Mouse (Mus musculus): ENCODE measurements around the gene Slc16a1. TPM values are rescaled to one million over a fixed set of nuclear protein-coding genes. Genes with fewer than 3 reads are reported as not detected.

The Slc16a1 gene
- polyA plus RNA-seq, 1 experiment from 2014 or later: 29.5 TPM

- Histone ChIP-seq H3K4me2 (no peak overlapping the region), H3K4me1 (0 out of 2 replicates have a peak, but pooled peaks cover 4% of the 10 kb centered on the region), H3K27me3 (no peaks in the 10 kb centered on the region), H3K27ac (no peak overlapping the region), H3K4me3 (no peak overlapping the region), H3K36me3 (no peaks in the 10 kb centered on the region), H3K9ac (no peak overlapping the region), H3K9me3 (no peaks in the 10 kb centered on the region)
- 63% methylated on average over 1 of the region's 1 CpGs for WGBS
- ATAC-seq (ENCODE audit: borderline replicate concordance, extremely low read depth, low FRiP score, low TSS enrichment): no peak
Observed at GRCm38 (mm10) chr3:104614081-104614480, 24.4 kb upstream of the Slc16a1 start.

- no peaks in the 10 kb centered on the region for H3K27me3 ChIP-seq
- 56% methylated on average over 2 of the region's 2 CpGs for WGBS
Observed at GRCm38 (mm10) chr3:104615216-104615615, 23.3 kb upstream of the Slc16a1 start.

DNA sequence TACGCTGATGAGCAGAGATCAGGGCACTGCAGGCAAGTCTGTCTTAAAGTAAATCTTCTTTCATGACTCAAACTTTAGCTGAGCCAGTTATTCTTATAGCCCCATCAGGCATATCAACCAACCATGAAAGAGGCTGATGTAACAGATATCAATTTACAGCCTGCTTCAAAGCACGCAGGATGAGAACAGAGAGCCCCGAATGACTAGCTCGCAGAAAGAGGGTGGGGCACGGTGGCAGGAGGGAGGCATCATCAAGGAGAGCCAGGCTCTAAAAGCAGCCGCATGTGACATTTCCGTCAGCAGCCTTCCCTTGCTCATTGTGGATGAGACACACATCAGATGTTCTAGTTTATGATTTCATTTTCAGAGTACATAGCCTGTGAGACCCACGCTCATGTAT lies 22.3 kb upstream of the Slc16a1 start:
- H3K36me3 ChIP-seq: no peaks in the 10 kb centered on the region
- H3K27ac ChIP-seq: no peak overlapping the region
- H3K27me3 ChIP-seq: no peaks in the 10 kb centered on the region
- H3K9ac ChIP-seq: no peak overlapping the region
- no peaks in the 10 kb centered on the region for H3K9me3 ChIP-seq
- H3K4me2 ChIP-seq: no peak overlapping the region
- no peak for ATAC-seq (ENCODE audit: borderline replicate concordance, extremely low read depth, low FRiP score, low TSS enrichment)
- H3K4me1 ChIP-seq: no peaks in the 10 kb centered on the region
- no peak overlapping the region for H3K4me3 ChIP-seq
- WGBS: 36% methylated on average over 8 of the region's 8 CpGs

More at GRCm38 (mm10) chr3:104615216-104615615, 23.3 kb upstream of the Slc16a1 start:
- H3K4me3 ChIP-seq: no peak overlapping the region
- H3K27ac ChIP-seq: no peak overlapping the region
- 0 out of 2 replicates have a peak, but pooled peaks cover 4% of the 10 kb centered on the region for H3K4me1 ChIP-seq
- H3K4me2 ChIP-seq: no peak overlapping the region
- ATAC-seq (ENCODE audit: borderline replicate concordance, extremely low read depth, low FRiP score, low TSS enrichment): no peak
- no peak overlapping the region for H3K9ac ChIP-seq
- no peaks in the 10 kb centered on the region for H3K36me3 ChIP-seq
- no peaks in the 10 kb centered on the region for H3K9me3 ChIP-seq

DNA sequence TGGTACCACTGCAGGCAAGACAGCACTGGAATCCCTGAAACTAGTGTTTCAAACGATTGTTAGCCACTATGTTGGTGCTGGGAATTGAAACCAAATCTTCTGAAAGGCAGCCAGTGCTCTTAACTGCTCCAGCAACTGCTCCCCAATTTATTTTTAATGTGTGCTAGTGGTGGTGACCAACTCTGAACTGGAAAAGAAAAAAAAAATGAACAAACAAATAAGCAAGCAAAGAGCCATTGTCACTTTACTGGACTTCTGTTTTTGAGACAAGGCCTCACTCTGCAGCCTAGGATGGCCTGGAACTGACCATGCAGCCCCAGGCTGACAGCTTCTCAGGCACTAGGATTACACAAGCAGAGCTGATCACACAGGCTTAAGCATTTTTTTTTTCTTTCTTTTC lies 16.6 kb upstream of the Slc16a1 start:
- Histone ChIP-seq H3K9me3 (no peaks in the 10 kb centered on the region), H3K4me1 (no peaks in the 10 kb centered on the region), H3K9ac (no peak overlapping the region), H3K4me3 (no peak overlapping the region), H3K27ac (no peak overlapping the region), H3K36me3 (no peaks in the 10 kb centered on the region), H3K27me3 (no peaks in the 10 kb centered on the region), H3K4me2 (no peak overlapping the region)
- 51% methylated on average over 1 of the region's 1 CpGs for WGBS
- no peak for ATAC-seq (ENCODE audit: borderline replicate concordance, extremely low read depth, low FRiP score, low TSS enrichment)

DNA sequence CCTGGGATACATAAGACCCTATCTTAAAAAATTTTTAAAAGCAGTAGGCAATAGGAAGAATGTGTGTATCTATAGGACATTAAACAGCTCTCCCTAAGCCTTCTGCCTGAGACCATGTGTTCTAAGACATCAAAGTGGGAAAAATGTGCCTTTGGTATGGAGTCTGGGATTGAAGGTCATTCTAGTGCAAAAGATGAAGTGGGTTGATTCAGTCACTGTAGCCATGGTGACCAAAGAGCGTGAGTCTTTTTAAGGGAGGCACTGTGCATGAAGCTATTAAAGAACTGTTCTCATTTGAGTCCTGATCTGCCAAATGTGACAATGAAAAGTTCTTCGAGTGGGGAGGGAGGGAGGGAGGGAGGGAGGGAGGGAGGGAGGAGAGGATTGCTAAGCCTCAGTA lies 8.7 kb upstream of the Slc16a1 start:
- ATAC-seq (ENCODE audit: borderline replicate concordance, extremely low read depth, low FRiP score, low TSS enrichment): no peak
- H3K27ac ChIP-seq: no peak overlapping the region
- no peaks in the 10 kb centered on the region for H3K9me3 ChIP-seq
- H3K27me3 ChIP-seq: no peaks in the 10 kb centered on the region
- no peak overlapping the region for H3K9ac ChIP-seq
- no peaks in the 10 kb centered on the region for H3K36me3 ChIP-seq
- no peaks in the 10 kb centered on the region for H3K4me1 ChIP-seq
- no peak overlapping the region for H3K4me2 ChIP-seq
- WGBS: 58% methylated on average over 2 of the region's 2 CpGs
- no peak overlapping the region for H3K4me3 ChIP-seq

GRCm38 (mm10) chr3:104630941-104631340 lies 7.5 kb upstream of the Slc16a1 start:
- H3K4me2 ChIP-seq: no peak overlapping the region
- 86% methylated on average over 2 of the region's 2 CpGs for WGBS
- no peak overlapping the region for H3K9ac ChIP-seq
- no peaks in the 10 kb centered on the region for H3K4me1 ChIP-seq
- no peaks in the 10 kb centered on the region for H3K9me3 ChIP-seq
- no peaks in the 10 kb centered on the region for H3K27me3 ChIP-seq
- ATAC-seq (ENCODE audit: borderline replicate concordance, extremely low read depth, low FRiP score, low TSS enrichment): no peak
- H3K27ac ChIP-seq: no peak overlapping the region
- no peak overlapping the region for H3K4me3 ChIP-seq
- no peaks in the 10 kb centered on the region for H3K36me3 ChIP-seq

DNA sequence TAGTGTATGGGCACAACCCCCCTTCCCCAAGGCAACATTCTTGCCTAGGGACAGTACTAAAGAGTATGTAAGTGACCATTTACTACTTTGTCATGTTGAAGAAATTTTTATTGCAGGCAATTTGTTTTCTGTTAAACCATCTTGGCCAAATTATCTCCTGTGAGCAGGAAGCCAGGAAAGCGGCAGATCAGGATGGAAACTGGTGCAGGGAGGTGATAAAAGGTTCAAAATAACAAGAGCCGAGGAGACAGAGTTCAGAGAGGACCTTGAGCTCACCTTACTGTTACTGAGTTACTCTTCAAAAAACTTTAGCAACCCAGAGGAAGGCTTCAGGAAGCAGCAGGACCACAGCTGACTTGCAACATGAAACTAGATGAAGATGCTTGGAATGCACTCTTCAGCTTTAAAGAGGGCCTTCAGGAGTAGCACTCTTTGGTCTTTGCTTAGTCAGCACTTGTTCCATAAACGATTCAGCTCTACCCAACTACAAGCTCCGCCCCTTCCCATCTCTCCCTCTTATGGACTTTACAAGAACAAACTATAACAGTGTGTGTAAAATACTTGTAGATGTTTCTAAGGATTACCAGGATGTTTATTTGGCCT lies 5.8 kb upstream of the Slc16a1 start:
- Histone ChIP-seq H3K4me1 (0 out of 2 replicates have a peak, but pooled peaks cover 3% of the 10 kb centered on the region), H3K36me3 (no peaks in the 10 kb centered on the region), H3K4me2 (no peak overlapping the region), H3K4me3 (no peak overlapping the region), H3K9ac (no peak overlapping the region), H3K27ac (no peak overlapping the region), H3K9me3 (no peaks in the 10 kb centered on the region), H3K27me3 (no peaks in the 10 kb centered on the region)
- no peak for ATAC-seq (ENCODE audit: borderline replicate concordance, extremely low read depth, low FRiP score, low TSS enrichment)
- 68% methylated on average over 4 of the region's 4 CpGs for WGBS

- ATAC-seq (ENCODE audit: borderline replicate concordance, extremely low read depth, low FRiP score, low TSS enrichment): no peak
- Histone ChIP-seq H3K4me3 (no peak overlapping the region), H3K9ac (no peak overlapping the region), H3K4me1 (peaks cover 5% of the 10 kb centered on the region; the same call in 1 of the 2 replicates), H3K4me2 (no peak overlapping the region), H3K36me3 (no peaks in the 10 kb centered on the region), H3K27me3 (no peaks in the 10 kb centered on the region), H3K9me3 (no peaks in the 10 kb centered on the region), H3K27ac (no peak overlapping the region)
- 80% methylated on average over 2 of the region's 2 CpGs for WGBS
Observed at GRCm38 (mm10) chr3:104636491-104636890, 2.0 kb upstream of the Slc16a1 start.

DNA sequence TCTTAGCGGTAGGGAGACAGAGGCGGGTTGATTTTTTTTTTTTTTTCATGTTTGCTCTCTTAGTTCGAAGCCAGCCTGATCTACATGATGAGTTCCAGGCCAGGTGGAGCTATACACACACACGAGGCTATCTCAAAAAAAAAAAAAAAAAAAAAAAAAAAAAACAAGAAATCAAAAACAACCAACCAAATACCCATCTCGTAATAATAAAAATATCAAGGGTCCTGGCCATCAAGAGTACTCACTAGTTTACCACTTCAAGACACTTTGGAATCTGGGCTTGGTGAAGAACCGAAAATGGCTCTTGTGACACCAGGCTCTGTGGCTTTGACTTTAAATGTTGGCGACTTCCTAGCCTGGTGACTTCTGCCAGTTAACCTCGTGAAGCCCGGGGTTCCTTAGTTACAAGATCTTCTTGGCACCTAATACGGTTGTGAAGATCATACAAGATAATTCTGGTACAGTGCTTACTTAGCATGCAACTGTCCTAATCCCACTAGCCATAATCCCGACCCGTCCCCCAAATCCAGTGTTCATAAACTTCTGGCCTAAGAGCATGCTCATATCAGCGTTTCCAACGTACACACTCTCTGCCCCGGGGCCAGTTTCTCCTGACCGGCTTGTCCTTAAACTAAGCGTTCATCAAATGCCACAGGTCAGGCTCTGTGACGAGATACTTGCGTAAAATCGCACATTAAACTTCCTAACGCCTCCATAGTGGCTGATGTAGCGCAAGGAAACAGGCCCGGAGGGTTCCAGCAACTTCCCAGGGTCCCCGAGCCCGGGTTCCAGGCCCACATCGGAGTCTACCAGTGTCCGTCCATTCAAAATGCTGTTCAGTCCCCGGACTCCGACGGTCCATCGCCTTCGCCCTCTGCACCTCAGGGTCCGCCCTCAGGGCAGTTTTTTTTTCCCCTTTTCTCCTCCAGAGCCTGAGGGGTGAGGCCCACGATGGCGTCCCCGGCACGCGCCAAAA lies 753 bp upstream of the Slc16a1 start:
- H3K9me3 ChIP-seq: no peaks in the 10 kb centered on the region
- peak; percentile 63 for ATAC-seq (ENCODE audit: borderline replicate concordance, extremely low read depth, low FRiP score, low TSS enrichment)
- peak overlapping the region; percentile 96 for H3K4me3 ChIP-seq
- peaks cover 5% of the 10 kb centered on the region; the same call in 1 of the 2 replicates for H3K4me1 ChIP-seq
- H3K27ac ChIP-seq: peak overlapping the region; percentile 81
- H3K9ac ChIP-seq: peak overlapping the region; percentile 89
- no peaks in the 10 kb centered on the region for H3K36me3 ChIP-seq
- H3K27me3 ChIP-seq: no peaks in the 10 kb centered on the region
- H3K4me2 ChIP-seq: peak overlapping the region; percentile 99
- WGBS: 12% methylated on average over 38 of the region's 38 CpGs

DNA sequence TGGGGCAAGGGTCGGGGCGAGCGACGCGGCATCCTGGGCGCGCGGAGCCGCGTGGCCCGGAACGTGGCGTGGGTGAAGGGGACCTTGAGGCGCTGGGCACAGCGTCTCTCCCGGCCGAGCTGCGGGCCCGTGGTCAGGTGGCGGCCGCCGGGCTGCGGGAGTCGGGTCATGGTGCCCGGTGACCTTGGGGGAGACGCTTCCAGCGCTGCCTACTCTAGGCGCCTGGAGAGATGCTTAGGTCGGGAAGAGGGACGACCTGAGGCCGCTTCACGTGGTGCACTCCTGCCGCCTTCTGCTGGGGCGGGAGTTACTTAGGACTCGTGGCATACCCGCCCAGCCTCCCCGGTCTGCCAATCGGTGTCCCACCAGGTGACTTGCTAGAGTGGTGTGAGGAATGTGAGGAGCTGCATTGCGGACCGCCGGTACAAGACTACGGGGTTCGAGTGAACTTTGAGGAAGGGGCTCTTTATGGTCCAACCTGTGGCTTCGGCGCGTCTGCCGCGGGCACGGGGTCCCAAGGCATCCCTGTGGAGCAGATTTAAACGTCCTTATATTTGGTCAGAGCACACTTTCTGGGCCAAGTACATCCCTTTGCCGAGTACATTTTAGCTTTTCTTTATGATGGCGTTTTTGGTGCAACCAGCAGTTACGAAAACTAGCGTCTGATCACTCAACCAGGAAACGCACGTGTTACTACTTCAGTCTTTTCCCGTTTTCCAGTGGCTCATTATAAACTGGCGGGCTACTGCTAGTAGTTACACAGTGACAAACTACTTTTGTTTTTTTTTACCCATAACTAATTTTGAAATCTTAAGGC lies 672 bp downstream of the Slc16a1 start:
- ATAC-seq (ENCODE audit: borderline replicate concordance, extremely low read depth, low FRiP score, low TSS enrichment): peak; percentile 76
- peak overlapping the region; percentile 81 for H3K27ac ChIP-seq

DNA sequence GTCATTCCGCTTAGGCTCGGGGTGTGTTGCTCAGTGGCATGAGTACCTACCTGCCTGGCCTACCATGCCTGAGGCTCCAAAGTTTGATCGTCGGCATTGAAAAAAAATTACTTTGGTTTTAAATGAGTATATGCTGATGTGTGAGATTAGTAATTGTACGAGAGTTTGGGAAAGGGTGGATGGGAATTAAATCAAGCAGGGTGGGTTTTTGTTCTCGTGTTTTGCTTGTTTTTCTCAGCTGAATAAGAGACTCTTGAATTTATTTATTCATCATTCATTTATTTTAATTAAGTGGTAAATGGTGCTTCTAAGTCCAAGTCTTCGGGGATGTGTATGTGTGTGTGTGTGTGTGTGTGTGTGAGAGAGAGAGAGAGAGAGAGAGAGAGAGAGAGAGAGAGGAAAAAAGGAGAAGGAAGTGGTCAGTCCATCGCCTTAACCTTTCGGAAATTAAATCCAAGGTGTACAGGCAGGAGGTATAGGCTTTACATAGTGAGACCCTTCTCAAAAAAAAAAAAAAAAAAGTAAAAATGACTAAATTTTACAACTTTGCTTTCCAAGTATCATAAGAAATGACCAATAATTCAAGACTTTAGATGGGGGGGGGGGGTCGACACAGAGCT lies 1.4 kb downstream of the Slc16a1 start:
- Histone ChIP-seq H3K27ac (no peak overlapping the region; the same call in 1 of the 2 replicates), H3K4me1 (peaks cover 5% of the 10 kb centered on the region; the same call in 1 of the 2 replicates), H3K9ac (no peak overlapping the region; the same call in 1 of the 2 replicates), H3K4me3 (peak overlapping the region; percentile 96), H3K36me3 (no peaks in the 10 kb centered on the region), H3K4me2 (peak overlapping the region; percentile 99), H3K9me3 (no peaks in the 10 kb centered on the region), H3K27me3 (no peaks in the 10 kb centered on the region)
- 19% methylated on average over 10 of the region's 10 CpGs for WGBS
- no peak for ATAC-seq (ENCODE audit: borderline replicate concordance, extremely low read depth, low FRiP score, low TSS enrichment)

More for the DNA sequence above, 672 bp downstream of the Slc16a1 start:
- Histone ChIP-seq H3K27me3 (no peaks in the 10 kb centered on the region), H3K4me1 (peaks cover 5% of the 10 kb centered on the region; the same call in 1 of the 2 replicates), H3K9me3 (no peaks in the 10 kb centered on the region), H3K4me2 (peak overlapping the region; percentile 99), H3K36me3 (no peaks in the 10 kb centered on the region), H3K4me3 (peak overlapping the region; percentile 96), H3K9ac (peak overlapping the region; percentile 89)
- under 1% methylated on average over 58 of the region's 58 CpGs for WGBS
